Mouse (Mus musculus) T-cell, adult 2 months (primary cell): ENCODE data around the gene Eif3k.

Experiments used
- DNase-seq: peaks from one replicate; pipeline ENCODE4 v3.0.0; 2022; ENCODE audit warnings: low spot score

Gene Eif3k

GRCm38 (mm10) chr7:28981651-28982273 lies at the start of gene Eif3k, which contains the start of gene Map4k1:
Gene Eif3k, minus strand, starts transcription at chr7:28981864.
Gene Map4k1, plus strand, starts transcription at chr7:28982050.
- DNase-seq, result peak; percentile 98

GRCm38 (mm10) chr7:29029690-29030656 lies 48.3 kb upstream of the Eif3k start:
- no peak for DNase-seq

GRCm38 (mm10) chr7:29028761-29029160 lies 47.1 kb upstream of the Eif3k start:
- no peak for DNase-seq

- DNase-seq, result no peak
Measured at GRCm38 (mm10) chr7:29026811-29027210, 45.1 kb upstream of the Eif3k start.

- DNase-seq, result no peak
Measured at GRCm38 (mm10) chr7:29026195-29026594, 44.5 kb upstream of the Eif3k start.

- DNase-seq, result peak; percentile 68
Measured at GRCm38 (mm10) chr7:29025566-29025965, 43.9 kb upstream of the Eif3k start.

GRCm38 (mm10) chr7:29023514-29023913 lies 41.9 kb upstream of the Eif3k start:
- peak; percentile 20 for DNase-seq

- DNase-seq, result no peak
Measured at GRCm38 (mm10) chr7:29022479-29022878, 40.8 kb upstream of the Eif3k start.

- DNase-seq, result no peak
Measured at GRCm38 (mm10) chr7:29019447-29020220, 38.0 kb upstream of the Eif3k start.

GRCm38 (mm10) chr7:29017222-29017621 lies 35.6 kb upstream of the Eif3k start:
- DNase-seq, result no peak

GRCm38 (mm10) chr7:29016440-29016839 lies 34.8 kb upstream of the Eif3k start:
- DNase-seq, result no peak

GRCm38 (mm10) chr7:29014984-29015383 lies 33.3 kb upstream of the Eif3k start:
- no peak for DNase-seq

- no peak for DNase-seq
Measured at GRCm38 (mm10) chr7:29008714-29009113, 27.1 kb upstream of the Eif3k start.

- no peak for DNase-seq
Measured at GRCm38 (mm10) chr7:29008171-29008570, 26.5 kb upstream of the Eif3k start.

GRCm38 (mm10) chr7:29007224-29008101 lies 25.8 kb upstream of the Eif3k start:
- no peak for DNase-seq

- DNase-seq, result peak; percentile 68
Measured at GRCm38 (mm10) chr7:29000651-29001605, 19.3 kb upstream of the Eif3k start.

GRCm38 (mm10) chr7:28993402-28993801 lies 11.7 kb upstream of the Eif3k start:
- no peak for DNase-seq

- no peak for DNase-seq
Measured at GRCm38 (mm10) chr7:28992997-28993396, 11.3 kb upstream of the Eif3k start.

- peak; percentile 16 for DNase-seq
Measured at GRCm38 (mm10) chr7:28991616-28992015, 10.0 kb upstream of the Eif3k start.

GRCm38 (mm10) chr7:28990766-28991273 lies 9.2 kb upstream of the Eif3k start:
- no peak for DNase-seq
